Mouse (Mus musculus): ENCODE results near the gene Alyref2. TPM values are rescaled to one million over a fixed set of nuclear protein-coding genes. Genes with fewer than 3 reads are reported as not detected.

The Alyref2 gene
- polyA plus RNA-seq, 1 experiment, result 4.2 TPM

Other genes starting within 250 kb of the Alyref2 start
- gene B4galt3, start 233.2 kb upstream of the Alyref2 start, polyA plus RNA-seq (2012; rRNA removed), result 69.9 and 71.7 TPM in 2 replicates
- gene Ppox, start 222.3 kb upstream of the Alyref2 start, polyA plus RNA-seq (2012; rRNA removed), result 47.3 and 54.4 TPM in 2 replicates
- 35.0 and 36.8 TPM in 2 replicates for gene Usp21, start 215.5 kb upstream of the Alyref2 start, polyA plus RNA-seq (2012; rRNA removed)
- 42.7 and 47.2 TPM in 2 replicates for gene Ufc1, start 208.5 kb upstream of the Alyref2 start, polyA plus RNA-seq (2012; rRNA removed)
- gene Dedd, start 174.3 kb upstream of the Alyref2 start, polyA plus RNA-seq (2012; rRNA removed), result 44.4 and 50.1 TPM in 2 replicates
- 91.9 and 95.5 TPM in 2 replicates for gene Nit1, start 157.8 kb upstream of the Alyref2 start, polyA plus RNA-seq (2012; rRNA removed)
- gene Pfdn2, start 157.8 kb upstream of the Alyref2 start, polyA plus RNA-seq (2012; rRNA removed), result 16.2 and 30.5 TPM in 2 replicates
- gene Klhdc9, start 142.7 kb upstream of the Alyref2 start, polyA plus RNA-seq (2012; rRNA removed), result 5.0 and 9.8 TPM in 2 replicates
- 19.8 and 31.8 TPM in 2 replicates for gene Nectin4, start 133.4 kb upstream of the Alyref2 start, polyA plus RNA-seq (2012; rRNA removed)
- 3.8 and 4.5 TPM in 2 replicates for gene Arhgap30, start 114.5 kb upstream of the Alyref2 start, polyA plus RNA-seq (2012; rRNA removed)
- gene Usf1, start 92.2 kb upstream of the Alyref2 start, polyA plus RNA-seq (2012; rRNA removed), result 67.5 and 76.3 TPM in 2 replicates
- 8.5 and 10.3 TPM in 2 replicates for gene Tstd1, start 84.6 kb upstream of the Alyref2 start, polyA plus RNA-seq (2012; rRNA removed)
- 78.9 and 98.4 TPM in 2 replicates for gene F11r, start 65.9 kb upstream of the Alyref2 start, polyA plus RNA-seq (2012; rRNA removed)
- gene Itln1, start 31.8 kb downstream of the Alyref2 start, polyA plus RNA-seq (2012; rRNA removed), result 0.10 and 0.19 TPM in 2 replicates
- 0.61 and 0.84 TPM in 2 replicates for gene Cd244a, start 55.7 kb downstream of the Alyref2 start, polyA plus RNA-seq (2012; rRNA removed)
- gene Ly9, start 103.9 kb downstream of the Alyref2 start, polyA plus RNA-seq (2012; rRNA removed), result 0.69 and 0.88 TPM in 2 replicates
- 1.2 and 1.6 TPM in 2 replicates for gene Slamf7, start 149.6 kb downstream of the Alyref2 start, polyA plus RNA-seq (2012; rRNA removed)
- gene Cd48, start 178.5 kb downstream of the Alyref2 start, polyA plus RNA-seq (2012; rRNA removed), result 6.2 and 9.2 TPM in 2 replicates